Mouse (Mus musculus): ENCODE data around the gene Pigh.

Gene Pigh

DNA sequence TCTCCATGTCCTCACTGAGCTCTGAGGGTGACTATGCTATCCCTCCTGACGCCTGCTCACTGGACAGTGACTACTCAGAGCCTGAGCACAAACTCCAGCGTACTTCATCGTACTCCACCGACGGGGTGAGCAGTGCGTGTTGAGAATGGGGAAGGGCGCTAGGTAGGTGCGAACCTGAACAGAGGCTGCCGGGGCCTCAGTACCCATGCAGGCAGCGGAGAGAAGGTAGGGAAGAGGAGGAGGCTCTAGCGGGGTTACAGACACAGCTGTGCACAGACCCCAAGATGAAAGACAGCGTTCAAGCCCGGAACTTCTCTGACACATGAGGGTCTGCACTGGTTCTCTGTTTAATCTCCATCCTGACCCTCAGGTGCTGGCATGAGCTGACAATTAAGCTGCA is 25.0 kb downstream of the Pigh start:
- DNase-seq: no peak

DNA sequence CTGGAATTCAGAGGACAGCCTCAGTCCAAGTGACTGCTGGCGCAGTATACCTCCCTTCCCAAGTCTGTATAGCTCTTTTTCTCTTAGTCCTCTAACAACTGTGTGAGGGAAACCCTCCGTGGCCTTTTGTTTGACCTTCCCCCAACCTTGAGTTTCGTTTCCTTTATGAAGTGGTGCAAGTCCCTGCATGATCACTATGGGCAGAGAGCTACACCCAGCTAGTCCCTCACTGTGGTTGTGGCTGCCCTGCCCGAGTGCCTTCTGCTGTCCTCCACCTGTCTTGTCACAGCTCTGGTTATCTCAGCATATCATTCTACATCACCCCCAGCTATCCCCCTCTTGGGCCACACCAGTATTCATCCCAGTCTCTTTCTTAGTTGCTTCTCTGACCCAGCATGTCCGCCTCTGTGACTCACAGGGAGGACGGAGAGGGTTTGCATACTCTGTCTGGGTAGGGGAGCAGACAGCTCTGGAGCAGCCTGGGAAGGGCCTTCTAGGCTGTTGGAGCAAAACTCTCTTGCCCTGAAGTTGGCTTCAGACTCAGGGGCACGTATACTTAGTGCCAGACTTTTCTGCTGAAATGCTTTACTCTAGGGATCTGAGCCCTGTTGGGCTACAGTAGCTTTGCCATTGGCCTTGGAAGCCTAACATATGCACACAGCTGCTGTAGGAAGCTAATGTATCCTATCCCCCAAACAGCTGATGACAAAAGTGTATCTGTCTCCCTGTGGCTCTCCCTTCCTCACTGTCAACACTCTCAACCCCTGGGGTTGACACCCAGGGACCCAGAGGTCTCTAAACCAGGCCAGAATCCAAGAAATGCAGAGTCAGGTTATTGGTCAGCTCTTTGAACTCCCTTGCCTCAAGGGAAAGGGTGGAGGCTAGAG is 28.4 kb downstream of the Pigh start:
- no peak for DNase-seq

DNA sequence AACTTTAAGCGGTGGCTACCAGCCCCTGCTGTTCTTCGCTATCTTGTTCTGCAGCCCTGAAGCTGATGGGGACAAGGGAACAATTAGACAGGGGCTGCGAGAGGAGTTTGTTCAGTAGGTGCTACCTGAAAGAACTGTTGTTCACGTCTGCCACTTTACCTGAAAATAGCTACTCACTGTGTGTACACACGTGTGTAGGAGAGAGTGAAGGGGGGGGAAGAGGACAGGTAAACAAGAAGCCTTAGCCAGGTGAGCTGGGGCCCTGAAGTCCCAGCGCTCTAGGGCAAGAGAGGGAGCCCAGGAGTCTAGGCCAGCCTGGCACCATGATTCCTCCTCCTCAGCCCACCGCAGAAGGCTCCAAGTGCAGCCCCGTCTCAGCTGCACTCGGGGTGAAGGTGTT is 29.3 kb downstream of the Pigh start:
- no peak for DNase-seq

DNA sequence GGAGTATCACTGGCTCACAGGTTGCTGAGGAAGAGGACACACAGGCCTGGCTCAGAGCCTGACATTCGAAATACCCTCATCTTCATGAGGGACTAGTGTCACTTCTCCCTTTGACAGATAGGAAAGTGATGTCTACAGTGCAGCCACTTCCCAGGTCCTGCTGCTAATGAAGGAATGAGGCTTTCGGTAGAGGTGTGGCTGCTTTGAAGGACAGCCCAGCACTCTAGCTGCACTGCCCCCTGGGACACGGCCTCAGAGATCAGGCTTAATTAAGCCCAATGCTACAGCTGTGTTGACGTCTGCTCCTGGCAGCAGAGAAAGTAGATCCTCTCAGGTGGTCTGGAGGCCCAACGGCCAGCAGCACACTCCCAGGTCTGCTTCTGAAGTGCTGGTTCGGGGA is 29.9 kb downstream of the Pigh start:
- no peak for DNase-seq

DNA sequence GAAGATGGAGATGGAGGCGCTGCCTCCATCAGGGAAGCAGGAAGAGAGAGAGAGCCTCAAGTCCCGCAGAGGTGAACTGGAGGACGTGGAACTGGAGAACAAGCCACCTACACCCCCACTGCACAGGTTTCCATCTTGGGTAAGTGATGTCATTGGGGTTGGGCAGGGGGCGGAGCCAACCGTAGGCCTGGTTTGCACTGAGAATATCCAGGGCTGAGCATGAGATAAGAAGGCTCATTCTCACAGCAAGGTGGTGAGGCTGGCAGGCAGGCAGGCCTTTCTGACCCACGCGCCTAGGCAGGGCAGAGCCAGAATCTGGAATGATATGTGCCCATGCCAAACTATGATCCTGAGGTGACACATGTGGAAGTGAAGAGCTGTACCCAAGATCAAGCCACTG is 34.2 kb downstream of the Pigh start:
- peak; percentile 76 for DNase-seq

DNA sequence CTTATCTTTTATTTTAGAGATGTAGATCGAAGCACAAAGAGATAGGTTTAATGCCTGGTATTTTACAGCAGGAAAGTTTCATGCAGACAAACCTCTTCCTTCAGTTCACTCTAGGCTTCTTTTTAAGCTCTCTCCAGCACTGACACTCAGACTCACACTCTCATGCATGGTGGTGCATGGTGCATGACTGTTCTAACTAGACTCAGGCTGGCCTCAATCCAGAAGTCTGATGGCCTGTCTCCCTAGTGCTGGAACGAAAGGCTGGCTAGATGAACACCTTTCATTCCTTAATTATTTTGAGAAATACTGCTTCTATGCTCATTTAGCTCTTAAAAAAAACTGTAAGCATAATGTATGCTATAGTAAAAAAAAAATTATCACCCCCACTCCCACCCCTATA is 37.4 kb downstream of the Pigh start:
- DNase-seq: no peak

DNA sequence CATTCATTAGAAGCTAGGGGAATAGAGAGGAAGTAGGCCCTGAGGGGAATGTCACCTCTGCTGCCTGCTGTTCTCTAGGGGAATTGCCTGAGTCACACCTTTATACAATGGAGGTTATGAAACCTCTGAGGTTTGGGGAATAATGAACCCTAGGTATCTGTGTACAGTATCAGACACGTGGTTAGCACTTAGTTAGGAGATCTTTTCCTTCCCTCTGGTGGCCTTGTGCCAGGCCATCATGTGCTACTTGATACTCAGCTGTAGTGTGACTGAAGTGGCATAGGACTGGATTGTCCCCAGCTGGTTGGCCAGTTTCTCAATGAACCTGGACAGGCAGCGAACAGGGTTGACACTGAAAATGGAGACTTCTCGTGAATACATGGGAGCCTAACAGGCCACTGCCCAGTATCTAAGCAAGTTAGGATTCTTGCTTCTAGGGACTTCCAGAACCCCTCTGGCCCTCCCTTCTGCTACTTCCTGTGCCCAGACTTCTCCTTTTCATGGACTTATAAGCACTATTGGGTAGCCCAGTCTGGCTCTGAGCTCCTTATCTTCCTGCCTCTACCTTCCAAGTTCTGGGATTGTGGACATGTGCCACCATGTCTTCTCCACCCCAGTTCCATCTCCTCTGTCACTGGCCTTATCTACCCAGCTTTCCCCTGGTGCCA is 38.8 kb downstream of the Pigh start:
- DNase-seq: no peak

DNA sequence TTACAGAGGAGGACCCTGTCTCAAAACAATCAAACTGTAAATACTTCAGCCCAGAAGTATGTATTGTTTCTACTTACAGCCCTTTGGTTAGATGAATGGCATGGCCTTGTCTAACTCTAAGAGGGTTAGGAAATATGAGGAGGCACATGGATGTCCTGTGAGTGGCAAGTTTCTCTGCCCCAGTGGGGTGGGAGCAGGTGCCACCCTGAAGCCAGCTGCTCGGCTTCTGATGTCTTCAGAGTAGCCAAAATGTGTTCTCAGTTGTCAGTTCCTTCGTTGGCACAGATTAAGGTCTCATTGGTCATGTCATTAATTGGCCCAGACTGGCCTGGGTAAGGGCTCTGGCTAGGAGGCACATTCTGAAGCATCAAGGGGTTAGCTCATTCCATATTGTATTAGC is 39.6 kb downstream of the Pigh start:
- no peak for DNase-seq

DNA sequence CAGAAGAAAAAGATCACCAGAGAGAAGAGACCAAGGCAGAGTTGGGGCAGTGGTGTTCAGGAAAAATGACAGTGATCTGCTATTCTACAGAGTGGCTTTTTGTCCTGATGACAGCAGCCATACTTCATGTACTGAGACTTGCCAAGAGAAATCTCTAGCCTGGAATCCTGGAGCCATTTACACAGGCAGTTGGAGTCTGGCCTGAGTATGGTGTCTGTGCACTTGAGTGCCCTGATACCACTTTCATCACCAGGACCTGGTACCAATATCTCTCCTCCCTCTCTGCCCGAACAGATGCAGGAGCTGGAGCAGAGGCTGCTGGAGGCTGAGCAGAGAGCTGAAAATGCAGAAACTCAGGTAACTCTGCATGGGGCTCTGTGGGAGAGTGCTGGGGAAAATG is 40.6 kb downstream of the Pigh start:
- no peak for DNase-seq

DNA sequence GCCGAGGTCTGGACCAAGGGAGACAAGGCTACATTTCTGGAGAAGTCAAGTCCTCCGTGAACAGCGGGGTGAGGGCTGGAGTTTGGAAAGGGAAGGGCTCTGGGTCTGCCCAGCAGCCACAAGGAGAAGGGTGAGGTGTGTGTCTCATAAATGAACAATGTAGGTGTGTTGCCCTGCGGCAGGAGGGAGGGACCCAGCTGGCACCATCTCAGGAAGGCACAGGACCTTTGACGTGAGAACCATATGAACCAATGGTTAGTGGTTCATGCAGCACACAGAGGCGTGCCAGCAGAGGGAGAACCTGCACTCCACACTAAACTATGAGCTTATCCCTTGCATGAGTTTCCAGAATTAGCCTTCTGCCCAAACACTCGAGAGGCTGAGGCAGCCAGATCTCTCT is 42.2 kb downstream of the Pigh start:
- DNase-seq: no peak

DNA sequence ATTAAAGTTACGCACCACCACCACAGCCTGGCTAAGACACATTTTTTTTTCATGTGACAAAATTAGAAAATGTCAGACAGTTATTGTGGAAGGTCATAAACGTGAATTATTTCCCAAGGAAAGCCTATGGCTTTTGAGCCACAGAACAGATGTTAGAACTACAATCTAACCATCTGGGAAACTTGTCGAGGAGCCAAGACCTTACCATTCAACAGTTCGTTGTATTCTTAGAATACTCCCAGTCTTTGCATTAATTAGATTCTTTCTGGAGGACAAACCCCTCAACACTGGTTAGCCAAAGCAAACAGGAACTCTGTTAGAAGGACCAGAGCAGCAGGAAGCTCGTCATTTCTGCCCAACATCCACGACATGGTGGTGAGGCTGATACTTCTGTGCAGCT is 43.3 kb downstream of the Pigh start:
- DNase-seq: no peak

DNA sequence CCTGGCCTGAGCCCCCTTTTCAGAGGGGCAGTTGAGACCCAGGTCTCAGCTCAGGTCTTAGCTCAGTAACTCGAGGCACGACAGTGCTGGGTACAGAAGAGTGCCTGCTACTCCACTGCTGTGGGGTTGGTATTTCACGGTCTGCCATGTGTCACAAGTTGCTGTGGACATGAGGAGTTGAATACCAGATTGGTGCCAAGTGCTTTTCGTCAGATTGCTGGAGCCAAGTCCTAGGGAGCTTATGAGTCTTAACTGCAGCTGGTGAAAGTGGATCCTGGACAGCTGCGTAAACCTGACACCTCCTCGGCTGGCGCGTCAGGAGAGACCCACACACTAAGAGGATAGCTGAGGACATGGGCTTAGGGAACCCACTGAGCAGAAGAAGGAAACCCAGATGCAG is 44.8 kb downstream of the Pigh start:
- no peak for DNase-seq

DNA sequence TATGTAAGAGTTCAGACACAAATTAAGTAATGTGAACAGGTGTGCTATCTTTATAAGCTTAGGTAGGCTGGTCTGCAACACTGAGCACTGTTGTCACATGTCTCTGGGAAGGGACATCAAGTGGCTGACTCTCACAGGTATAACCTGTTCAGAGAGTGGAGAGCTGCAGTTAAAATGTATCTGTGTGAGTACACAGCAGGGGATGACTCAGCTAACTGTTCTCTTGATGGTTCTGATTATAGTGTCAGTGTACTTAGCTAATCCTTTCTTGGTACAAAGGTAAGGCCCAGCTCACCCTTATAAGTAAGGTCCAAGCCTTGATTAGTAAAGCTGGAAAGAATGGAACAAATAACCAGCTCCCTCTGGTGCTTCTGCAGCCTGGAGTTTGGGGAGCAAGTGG is 48.0 kb downstream of the Pigh start:
- no peak for DNase-seq

DNA sequence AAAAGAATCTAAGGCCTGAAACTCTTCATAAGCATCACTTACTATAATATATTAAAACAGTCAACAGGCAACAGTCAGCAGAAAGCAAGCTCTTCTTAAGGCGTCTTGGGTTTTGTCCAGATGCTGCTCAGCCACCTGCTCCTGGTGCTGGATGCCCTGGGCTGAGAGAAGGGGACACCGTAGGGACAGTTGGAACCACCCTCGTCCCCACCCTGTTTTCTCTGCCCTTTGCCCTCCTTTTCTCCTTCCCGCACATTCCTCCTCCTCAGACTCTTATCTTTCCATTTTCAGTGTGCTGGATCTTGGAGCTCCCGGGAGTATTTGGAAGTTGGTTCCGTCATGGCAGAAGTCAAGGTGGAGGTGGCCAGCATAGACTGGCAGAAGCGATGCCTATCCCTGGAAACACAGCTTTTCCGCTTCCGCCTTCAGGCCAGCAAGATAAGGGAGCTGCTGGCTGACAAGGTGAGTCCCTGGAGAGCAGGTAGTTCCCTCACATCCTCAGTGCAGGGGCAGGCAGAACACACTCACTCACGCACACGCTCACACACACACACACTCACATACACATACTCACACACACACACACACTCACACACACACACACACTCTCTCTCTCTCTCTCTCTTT is 49.1 kb downstream of the Pigh start:
- no peak for DNase-seq

DNA sequence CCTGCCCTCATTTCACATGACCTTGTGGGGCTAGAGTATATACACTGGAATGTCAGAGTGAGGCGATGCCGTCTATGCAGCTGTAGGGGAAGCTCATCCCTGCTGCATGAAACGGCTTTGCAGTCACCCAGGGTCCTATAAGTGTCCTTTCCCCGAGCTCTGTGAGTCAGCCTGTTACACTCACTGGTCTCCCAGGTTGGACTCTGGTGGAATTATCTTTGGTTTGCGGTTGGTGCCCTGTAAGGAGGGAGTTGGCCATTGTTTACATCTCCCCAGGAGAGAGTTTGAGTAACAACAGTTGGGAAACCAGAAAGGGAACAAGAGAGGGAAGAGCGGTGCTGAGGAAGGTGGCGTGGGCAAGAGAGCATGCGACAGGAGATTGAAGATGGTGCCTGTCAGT is 49.7 kb downstream of the Pigh start:
- DNase-seq: no peak

DNA sequence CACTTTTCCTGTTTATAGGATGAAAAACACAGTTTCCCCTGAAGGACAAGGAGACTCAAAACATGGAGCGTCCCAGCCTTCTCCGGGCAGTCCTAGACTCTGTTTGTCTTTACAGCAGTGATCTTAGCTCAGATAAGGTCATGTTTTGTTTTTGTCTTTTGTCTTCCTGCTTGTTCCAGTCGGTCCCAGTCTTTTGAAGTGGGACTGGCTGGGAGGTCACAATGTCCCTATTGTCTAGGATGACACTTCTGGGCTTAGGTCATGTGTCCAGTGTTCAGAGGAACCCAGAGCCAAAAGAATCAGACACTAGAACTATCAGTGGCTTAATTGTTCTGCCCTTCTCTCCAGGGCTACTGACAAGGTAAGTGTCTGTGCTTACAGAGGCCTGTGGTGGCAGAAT is 54.1 kb downstream of the Pigh start:
- no peak for DNase-seq

DNA sequence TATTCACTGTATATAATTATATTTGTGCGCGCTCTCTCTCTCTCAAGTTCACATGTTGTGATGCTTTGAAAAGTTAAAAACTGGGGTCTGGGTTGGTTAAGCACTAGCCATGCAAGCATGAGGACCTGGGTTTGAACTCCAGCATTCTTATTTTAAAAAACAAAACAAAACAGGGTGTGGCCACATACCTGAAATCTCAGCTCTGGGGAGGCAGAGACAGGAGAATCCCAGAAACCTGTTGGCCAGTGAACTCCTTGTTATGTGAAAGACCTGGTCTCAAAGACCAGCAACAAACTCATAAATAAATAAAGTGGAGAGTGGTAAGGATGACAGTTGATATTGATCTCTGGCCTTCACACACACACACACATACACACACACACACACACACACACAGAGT is 55.1 kb downstream of the Pigh start:
- DNase-seq: no peak

Measured in liver (tissue).